Mouse (Mus musculus) olfactory bulb, adult 2 months (tissue): ENCODE measurements around the gene Tldc2. TPM values are rescaled to one million over a fixed set of nuclear protein-coding genes. Genes with fewer than 3 reads are reported as not detected.
A peak's percentile ranks its signal among the peaks of the same experiment; 100 is the strongest.

Experiments used
- H3K27ac ChIP-seq: fragments of 200-500 bp; 2 replicates; pipeline ENCODE4 v1.5.1; 2012; ENCODE audit warnings: low read depth, low read length; ENCODE audit not compliant: insufficient read depth
- H3K4me1 ChIP-seq: fragments of 200-500 bp; 2 replicates; pipeline ENCODE4 v1.6.1; 2012; ENCODE audit warnings: low read length; ENCODE audit not compliant: control insufficient read depth, insufficient read depth
- H3K4me3 ChIP-seq: fragments of 200-500 bp; 2 replicates; pipeline ENCODE4 v1.5.1; 2012; ENCODE audit warnings: mild to moderate bottlenecking, low read depth, low read length, moderate library complexity; ENCODE audit not compliant: insufficient read depth
- CTCF ChIP-seq: fragments of 200-500 bp; IDR thresholded peaks from 2 replicates; pipeline ENCODE4 v1.5.1; 2012; ENCODE audit warnings: low read depth, mild to moderate bottlenecking, low read length, moderate library complexity; ENCODE audit not compliant: insufficient read depth
- POLR2A ChIP-seq: fragments of 200-500 bp; IDR thresholded peaks from 2 replicates; pipeline ENCODE4 v1.6.1; 2012; ENCODE audit warnings: mild to moderate bottlenecking, low read depth, low read length, moderate library complexity; ENCODE audit not compliant: insufficient read depth
- WGBS: fragments of 180-500 bp; shearing (Covaris S2); methylation state at CpG from one replicate; pipeline ENCODE4 v1.1.7; 2018; 5-methylcytosine and 5-hydroxymethylcytosine counted together
- polyA plus RNA-seq: library from polyadenylated mRNA; stranded (reverse); fragments of >200 nt; gene quantifications from 2 replicates; pipeline ENCODE4 v1.2.4, GENCODE M21; 2012; ENCODE audit warnings: low replicate concordance; ENCODE audit not compliant: missing spikeins, insufficient read depth, insufficient read length

The Tldc2 gene
- polyA plus RNA-seq, 1 experiment, result not detected

DNA sequence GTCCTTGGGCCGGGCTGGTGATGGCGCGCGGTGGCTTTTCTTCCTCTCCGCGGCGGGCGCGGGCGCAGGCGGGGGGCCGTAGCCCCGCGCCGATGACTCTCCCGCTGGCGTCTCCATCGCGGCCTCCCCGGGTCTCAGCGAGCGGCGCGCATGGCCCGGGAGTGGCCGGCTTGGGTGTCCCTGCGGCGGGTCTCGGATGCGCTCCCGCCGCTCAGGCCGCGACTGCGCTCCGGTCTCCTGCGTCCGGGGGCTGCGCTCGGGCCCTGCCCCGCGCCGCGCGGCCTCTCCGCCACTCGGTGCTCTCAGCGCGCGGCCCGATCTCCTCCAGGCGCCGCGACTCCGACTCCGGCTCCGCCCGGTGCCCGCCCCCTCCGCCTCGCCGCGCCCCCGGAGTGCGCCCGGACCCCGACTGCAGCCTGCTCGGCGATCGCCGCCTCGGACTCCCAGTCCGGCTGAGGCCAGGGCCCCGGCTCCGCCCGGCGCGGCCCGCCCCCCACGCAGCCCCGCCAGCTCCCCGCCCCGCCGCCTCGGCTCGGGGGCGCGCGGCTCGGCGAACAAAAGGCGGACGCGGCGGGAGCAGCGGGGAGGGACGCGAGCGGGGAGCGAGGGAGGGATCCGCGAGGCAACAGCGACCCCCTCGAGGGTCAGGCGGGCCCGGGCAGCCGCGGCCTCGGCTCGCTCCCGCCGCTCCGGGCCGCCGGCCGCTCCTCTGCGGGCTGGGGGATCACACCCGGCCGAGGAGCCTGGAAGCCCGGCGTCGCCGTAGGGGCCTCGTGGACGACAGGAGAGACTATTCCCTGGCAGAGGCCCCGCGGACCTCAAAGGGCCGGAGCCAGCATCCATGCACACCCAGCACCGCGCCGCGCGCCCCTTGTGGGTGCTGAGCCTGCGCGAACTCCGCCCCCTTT, 7.8 kb upstream of the Tldc2 start, which contains the start of gene Soga1:
Gene Soga1 (minus strand): TSS at position 462 of the 908 bp plus-strand sequence.
- WGBS, result under 1% methylated on average over 128 of the region's 136 CpGs
- peak within 1 kb of the TSS; percentile 80 for H3K4me3 ChIP-seq
- TF ChIP-seq CTCF (peak; percentile 32; the same call in 1 of the 2 replicates), POLR2A (peak; percentile 40; the same call in 1 of the 2 replicates)

GRCm38 (mm10) chr2:157079701-157080180, 7.1 kb upstream of the Tldc2 start:
- WGBS, result 11% methylated on average over 16 of the region's 16 CpGs
- Histone ChIP-seq H3K4me1 (peaks cover 33% of the 10 kb centered on the region), H3K4me3 (peak overlapping the region; percentile 80), H3K27ac (peak overlapping the region; percentile 68; the same call in 1 of the 2 replicates)
- TF ChIP-seq POLR2A, result no peak; the same call in 1 of the 2 replicates
- no peak for TF ChIP-seq CTCF

More for the DNA sequence above, 7.8 kb upstream of the Tldc2 start, which contains the start of gene Soga1:
- Histone ChIP-seq H3K27ac (peak within 1 kb of the TSS; percentile 68), H3K4me1 (peaks cover 39% of the 10 kb centered on the region)

DNA sequence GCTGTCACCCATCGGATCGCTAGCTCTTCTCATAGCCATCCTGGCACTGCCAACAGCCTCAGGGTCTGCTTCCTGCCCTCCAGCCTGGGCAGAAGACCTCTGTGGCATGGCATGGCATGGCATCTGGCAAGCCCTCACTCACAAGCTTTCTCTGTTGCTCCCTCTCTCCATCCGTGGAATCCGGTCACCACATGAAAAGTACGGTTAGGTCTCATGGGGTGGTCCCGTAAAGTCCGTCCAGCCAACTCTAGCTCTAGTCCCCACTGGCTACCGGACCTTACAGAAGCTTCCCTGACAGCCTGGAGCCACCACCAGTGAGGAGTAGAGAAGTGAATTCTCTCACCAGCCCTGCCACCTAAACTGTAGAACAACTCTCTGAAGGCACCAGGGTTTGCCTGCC, 5.5 kb upstream of the Tldc2 start:
- Histone ChIP-seq H3K4me1 (peaks cover 30% of the 10 kb centered on the region), H3K27ac (no peak overlapping the region), H3K4me3 (no peak overlapping the region)
- WGBS, result 94% methylated on average over 8 of the region's 8 CpGs
- TF ChIP-seq CTCF, result no peak
- no peak for TF ChIP-seq POLR2A

- TF ChIP-seq POLR2A (no peak), CTCF (no peak)
- no peak overlapping the region for H3K4me3 ChIP-seq
- no peak overlapping the region for H3K27ac ChIP-seq
- H3K4me1 ChIP-seq, result peaks cover 29% of the 10 kb centered on the region
- WGBS, result 38% methylated on average over 7 of the region's 7 CpGs
Measured at GRCm38 (mm10) chr2:157081960-157082359, 4.9 kb upstream of the Tldc2 start.

- H3K4me3 ChIP-seq, result no peak overlapping the region
- 78% methylated on average over 7 of the region's 7 CpGs for WGBS
- H3K4me1 ChIP-seq, result peaks cover 29% of the 10 kb centered on the region
Measured at GRCm38 (mm10) chr2:157084831-157085585, 1.8 kb upstream of the Tldc2 start.

DNA sequence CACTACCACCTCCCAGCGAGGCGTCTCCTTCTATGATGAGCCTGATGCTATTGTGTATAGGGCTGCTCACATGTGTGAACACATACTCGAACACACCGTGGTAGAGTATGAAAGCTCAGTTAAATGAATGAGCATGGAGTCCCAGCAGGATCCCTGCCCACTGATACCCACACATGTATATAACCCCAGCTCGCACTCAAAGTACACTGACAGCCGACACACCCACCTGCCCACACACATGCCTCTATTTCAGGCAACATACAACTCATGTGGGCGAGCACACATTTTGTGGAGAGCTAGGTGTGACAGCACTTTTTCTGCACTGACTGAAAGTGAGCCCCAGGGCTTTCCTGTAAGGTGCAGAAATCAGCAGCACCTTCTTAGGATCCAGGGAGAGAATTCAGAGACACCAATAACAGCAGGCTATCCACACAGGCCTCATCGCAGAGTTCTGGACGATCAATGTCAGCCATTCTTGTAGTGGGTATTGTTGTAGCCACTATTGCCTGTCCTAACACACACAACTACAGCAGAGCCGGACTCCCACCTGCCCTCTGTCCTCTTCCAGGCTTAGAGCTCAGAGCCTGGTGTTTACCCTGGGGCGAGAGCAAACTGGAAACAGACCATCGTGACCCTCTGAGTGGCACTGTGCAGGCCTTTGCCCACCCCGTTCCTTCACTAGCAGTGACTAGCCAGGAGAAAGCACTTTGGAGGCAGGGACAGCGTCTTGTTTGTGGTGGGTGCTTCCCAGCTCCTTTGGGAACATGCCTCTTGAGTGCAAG, 872 bp downstream of the Tldc2 start:
- WGBS, result 58% methylated on average over 14 of the region's 14 CpGs
- no peak overlapping the region for H3K4me3 ChIP-seq
- peaks cover 38% of the 10 kb centered on the region for H3K4me1 ChIP-seq
- H3K27ac ChIP-seq, result no peak overlapping the region
- no peak for TF ChIP-seq CTCF
- TF ChIP-seq POLR2A, result no peak

More at GRCm38 (mm10) chr2:157084831-157085585, 1.8 kb upstream of the Tldc2 start:
- H3K27ac ChIP-seq, result no peak overlapping the region
- TF ChIP-seq POLR2A (no peak), CTCF (no peak)

GRCm38 (mm10) chr2:157092024-157092423, 5.2 kb downstream of the Tldc2 start:
- Histone ChIP-seq H3K4me1 (peaks cover 35% of the 10 kb centered on the region), H3K4me3 (no peak overlapping the region), H3K27ac (no peak overlapping the region)
- TF ChIP-seq CTCF, result no peak
- TF ChIP-seq POLR2A, result no peak
- WGBS, result 37% methylated on average over 8 of the region's 8 CpGs
